Mouse (Mus musculus) yolk sac, embryonic 10.5 days (tissue): ENCODE results near the gene Col12a1.

Source experiments
- DNase-seq: peaks from one replicate; pipeline ENCODE4 v3.0.0-alpha.2; 2017; ENCODE audit warnings: low spot score

The Col12a1 gene

GRCm38 (mm10) chr9:79605722-79606121 lies 112.9 kb downstream of the Col12a1 start:
- DNase-seq, result no peak

GRCm38 (mm10) chr9:79604546-79604945 lies 114.1 kb downstream of the Col12a1 start:
- no peak for DNase-seq

GRCm38 (mm10) chr9:79603448-79603847 lies 115.2 kb downstream of the Col12a1 start:
- DNase-seq, result no peak

GRCm38 (mm10) chr9:79600237-79600570 lies 118.4 kb downstream of the Col12a1 start:
- no peak for DNase-seq

- no peak for DNase-seq
Measured at GRCm38 (mm10) chr9:79599395-79600236, 119.0 kb downstream of the Col12a1 start.

- no peak for DNase-seq
Measured at GRCm38 (mm10) chr9:79598578-79598977, 120.1 kb downstream of the Col12a1 start.

GRCm38 (mm10) chr9:79586415-79587195 lies 132.0 kb downstream of the Col12a1 start:
- no peak for DNase-seq

GRCm38 (mm10) chr9:79566838-79567237 lies 151.8 kb downstream of the Col12a1 start:
- DNase-seq, result no peak

- no peak for DNase-seq
Measured at GRCm38 (mm10) chr9:79553297-79553696, 165.3 kb downstream of the Col12a1 start.
